Mouse (Mus musculus): ENCODE data around the gene Rtn4rl2. TPM values are rescaled to one million over a fixed set of nuclear protein-coding genes. Genes with fewer than 3 reads are reported as not detected.

The Rtn4rl2 gene
- polyA plus RNA-seq, 1 experiment from 2014 or later: 5.2 TPM

Small RNA genes lying within 50 kb of the gene (microRNA-seq; reads per million reads assigned to microRNA genes)
- gene Gm24332 (ENCODE audit: insufficient number of aligned reads): not detected

Other genes starting within 250 kb of the Rtn4rl2 start
- 33.4 and 36.2 TPM in 2 replicates for gene Ctnnd1, start 235.9 kb downstream of the Rtn4rl2 start, polyA plus RNA-seq (2014; fragmentation: Nextera tagmentation; extraction: Ambion mirVana)
- gene Btbd18, start 227.6 kb downstream of the Rtn4rl2 start, polyA plus RNA-seq (2014; fragmentation: Nextera tagmentation; extraction: Ambion mirVana): 0.36 and 0.77 TPM in 2 replicates
- gene Selenoh, start 215.9 kb downstream of the Rtn4rl2 start, polyA plus RNA-seq (2014; fragmentation: Nextera tagmentation; extraction: Ambion mirVana): 494 and 502 TPM in 2 replicates
- not detected in 2 replicates for gene Gm28635, start 208.7 kb downstream of the Rtn4rl2 start, polyA plus RNA-seq (2014; fragmentation: Nextera tagmentation; extraction: Ambion mirVana)
- 68.3 and 69.2 TPM in 2 replicates for gene Med19, start 208.3 kb downstream of the Rtn4rl2 start, polyA plus RNA-seq (2014; fragmentation: Nextera tagmentation; extraction: Ambion mirVana)
- 177 and 184 TPM in 2 replicates for gene Tmx2, start 207.6 kb downstream of the Rtn4rl2 start, polyA plus RNA-seq (2014; fragmentation: Nextera tagmentation; extraction: Ambion mirVana)
- 27.7 and 28.4 TPM in 2 replicates for gene Zdhhc5, start 171.5 kb downstream of the Rtn4rl2 start, polyA plus RNA-seq (2014; fragmentation: Nextera tagmentation; extraction: Ambion mirVana)
- gene Clp1, start 159.4 kb downstream of the Rtn4rl2 start, polyA plus RNA-seq (2014; fragmentation: Nextera tagmentation; extraction: Ambion mirVana): 44.5 and 45.1 TPM in 2 replicates
- gene Ypel4, start 152.7 kb downstream of the Rtn4rl2 start, polyA plus RNA-seq (2014; fragmentation: Nextera tagmentation; extraction: Ambion mirVana): 12.7 and 13.2 TPM in 2 replicates
- gene Gm19426, start 143.1 kb downstream of the Rtn4rl2 start, polyA plus RNA-seq (2014; fragmentation: Nextera tagmentation; extraction: Ambion mirVana): 3.7 and 4.3 TPM in 2 replicates
- 30.4 and 35.7 TPM in 2 replicates for gene Serping1, start 111.3 kb downstream of the Rtn4rl2 start, polyA plus RNA-seq (2014; fragmentation: Nextera tagmentation; extraction: Ambion mirVana)
- gene Ube2l6, start 87.9 kb downstream of the Rtn4rl2 start, polyA plus RNA-seq (2014; fragmentation: Nextera tagmentation; extraction: Ambion mirVana): 36.6 and 38.4 TPM in 2 replicates
- gene Smtnl1, start 64.1 kb downstream of the Rtn4rl2 start, polyA plus RNA-seq (2014; fragmentation: Nextera tagmentation; extraction: Ambion mirVana): not detected in 2 replicates
- 43.0 and 43.4 TPM in 2 replicates for gene Timm10, start 59.7 kb downstream of the Rtn4rl2 start, polyA plus RNA-seq (2014; fragmentation: Nextera tagmentation; extraction: Ambion mirVana)
- gene Slc43a1, start 47.9 kb downstream of the Rtn4rl2 start, polyA plus RNA-seq (2014; fragmentation: Nextera tagmentation; extraction: Ambion mirVana): 22.0 and 27.5 TPM in 2 replicates
- gene Slc43a3, start 49.9 kb upstream of the Rtn4rl2 start, polyA plus RNA-seq (2014; fragmentation: Nextera tagmentation; extraction: Ambion mirVana): 18.0 and 18.2 TPM in 2 replicates
- gene Prg2, start 93.8 kb upstream of the Rtn4rl2 start, polyA plus RNA-seq (2014; fragmentation: Nextera tagmentation; extraction: Ambion mirVana): not detected in 2 replicates
- gene Prg3, start 101.5 kb upstream of the Rtn4rl2 start, polyA plus RNA-seq (2014; fragmentation: Nextera tagmentation; extraction: Ambion mirVana): not detected in 2 replicates
- 375 and 413 TPM in 2 replicates for gene Ssrp1, start 150.5 kb upstream of the Rtn4rl2 start, polyA plus RNA-seq (2014; fragmentation: Nextera tagmentation; extraction: Ambion mirVana)
- gene P2rx3, start 150.8 kb upstream of the Rtn4rl2 start, polyA plus RNA-seq (2014; fragmentation: Nextera tagmentation; extraction: Ambion mirVana): 1.6 and 1.9 TPM in 2 replicates
- gene Tnks1bp1, start 161.3 kb upstream of the Rtn4rl2 start, polyA plus RNA-seq (2014; fragmentation: Nextera tagmentation; extraction: Ambion mirVana): 10.0 and 10.2 TPM in 2 replicates
- 30.0 and 34.1 TPM in 2 replicates for gene Aplnr, start 249.5 kb upstream of the Rtn4rl2 start, polyA plus RNA-seq (2014; fragmentation: Nextera tagmentation; extraction: Ambion mirVana)